Mouse (Mus musculus) erythroblast, embryonic 14.5 days (primary cell): ENCODE results near the gene Dlst. TPM values are rescaled to one million over a fixed set of nuclear protein-coding genes. Genes with fewer than 3 reads are reported as not detected.

Experiments used
- H3K27me3 ChIP-seq: 2 replicates; pipeline ENCODE4 v1.6.1; 2012; ENCODE audit warnings: inconsistent platforms; ENCODE audit not compliant: control insufficient read depth
- H3K36me3 ChIP-seq: 2 replicates; pipeline ENCODE4 v1.6.1; 2012; ENCODE audit warnings: mild to moderate bottlenecking, inconsistent platforms; ENCODE audit not compliant: control insufficient read depth
- H3K4me1 ChIP-seq: 2 replicates; pipeline ENCODE4 v1.6.1; 2012; ENCODE audit warnings: inconsistent platforms; ENCODE audit not compliant: control insufficient read depth
- H3K4me3 ChIP-seq: replicated peaks from 2 replicates; pipeline ENCODE3; 2012; ENCODE audit warnings: moderate library complexity, mild to moderate bottlenecking, inconsistent platforms
- H3K9me3 ChIP-seq: 2 replicates; pipeline ENCODE4 v1.6.1; 2012; ENCODE audit warnings: low read length, inconsistent platforms, mixed read lengths; ENCODE audit not compliant: control insufficient read depth
- GATA1 ChIP-seq: IDR thresholded peaks from 2 replicates; pipeline ENCODE4 v1.6.1; 2012; ENCODE audit warnings: low read length, inconsistent platforms, mixed read lengths
- TAL1 ChIP-seq: IDR thresholded peaks from 3 replicates; pipeline ENCODE4 v1.6.1; 2012; ENCODE audit warnings: low read length, inconsistent platforms, mixed read lengths
- polyA plus RNA-seq: library from polyadenylated mRNA; stranded (reverse); fragments of >175 nt; gene quantifications from 2 replicates; pipeline ENCODE4 v1.2.3, GENCODE M21; 2012

The Dlst gene
- polyA plus RNA-seq, 1 experiment = 55.1 TPM

GRCm38 (mm10) chr12:85095146-85095545 is 15.5 kb upstream of the Dlst start:
- H3K4me3 ChIP-seq = no peak overlapping the region
- no peaks in the 10 kb centered on the region; the same call in none of the 2 replicates for H3K36me3 ChIP-seq
- H3K9me3 ChIP-seq = no peaks in the 10 kb centered on the region
- peaks cover 27% of the 10 kb centered on the region for H3K4me1 ChIP-seq
- TF ChIP-seq TAL1 (no peak), GATA1 (no peak)
- H3K27me3 ChIP-seq = no peaks in the 10 kb centered on the region

GRCm38 (mm10) chr12:85095859-85096258 is 14.8 kb upstream of the Dlst start:
- no peak overlapping the region for H3K4me3 ChIP-seq
- H3K4me1 ChIP-seq = peaks cover 20% of the 10 kb centered on the region
- no peaks in the 10 kb centered on the region for H3K27me3 ChIP-seq
- H3K36me3 ChIP-seq = no peaks in the 10 kb centered on the region; the same call in none of the 2 replicates
- TF ChIP-seq TAL1 = no peak
- no peaks in the 10 kb centered on the region for H3K9me3 ChIP-seq

- Histone ChIP-seq H3K4me3 (no peak overlapping the region), H3K36me3 (peaks cover 7% of the 10 kb centered on the region), H3K4me1 (peaks cover 2% of the 10 kb centered on the region), H3K9me3 (no peaks in the 10 kb centered on the region), H3K27me3 (no peaks in the 10 kb centered on the region)
- TF ChIP-seq GATA1 = no peak
Measured at GRCm38 (mm10) chr12:85101001-85101400, 9.6 kb upstream of the Dlst start.

- Histone ChIP-seq H3K4me1 (peaks cover 7% of the 10 kb centered on the region), H3K4me3 (no peak overlapping the region), H3K27me3 (no peaks in the 10 kb centered on the region), H3K9me3 (no peaks in the 10 kb centered on the region), H3K36me3 (peaks cover 9% of the 10 kb centered on the region)
- no peak for TF ChIP-seq TAL1
- TF ChIP-seq GATA1 = no peak
Measured at GRCm38 (mm10) chr12:85101521-85102106, 9.0 kb upstream of the Dlst start.

DNA sequence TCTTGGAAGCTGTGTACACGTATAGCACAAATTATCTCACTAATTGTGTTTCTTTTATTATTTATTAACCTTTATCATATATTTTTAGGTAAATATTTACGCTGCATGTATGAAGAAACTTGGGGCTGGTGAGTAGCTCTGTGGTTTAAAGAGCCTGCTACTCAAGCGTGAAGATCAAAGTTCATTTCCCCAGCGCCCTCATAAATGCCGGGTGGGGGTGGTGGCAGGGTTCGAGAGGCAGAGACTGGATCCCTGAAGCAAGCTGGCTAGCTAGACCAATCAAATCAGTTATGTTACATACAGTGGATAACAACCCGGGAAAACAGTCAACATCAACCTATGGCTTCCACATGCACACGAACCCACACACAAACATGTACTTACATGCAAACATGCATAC is 7.5 kb upstream of the Dlst start:
- TF ChIP-seq GATA1 = no peak
- TF ChIP-seq TAL1 = no peak
- no peaks in the 10 kb centered on the region for H3K27me3 ChIP-seq
- no peak overlapping the region for H3K4me3 ChIP-seq
- peaks cover 9% of the 10 kb centered on the region for H3K36me3 ChIP-seq
- no peaks in the 10 kb centered on the region for H3K9me3 ChIP-seq
- H3K4me1 ChIP-seq = peaks cover 6% of the 10 kb centered on the region

DNA sequence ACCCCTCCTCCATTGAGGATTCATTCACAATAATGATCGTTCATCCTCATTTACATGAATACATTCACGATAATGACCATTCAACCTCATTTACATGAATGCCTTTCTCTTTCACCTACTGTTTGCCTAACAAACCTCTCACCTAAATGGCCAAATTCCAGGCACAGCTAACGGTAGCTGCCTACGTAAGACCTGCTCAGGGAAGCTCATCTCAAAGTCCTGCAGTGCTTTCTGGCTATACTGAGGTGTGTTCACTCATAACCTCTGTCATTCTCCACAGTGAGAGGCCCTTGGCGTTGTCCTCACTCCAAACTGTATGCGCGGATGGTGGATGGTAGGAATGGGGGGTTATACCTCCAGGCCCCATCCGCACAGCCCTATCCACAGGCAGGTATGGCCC is 5.8 kb upstream of the Dlst start:
- Histone ChIP-seq H3K4me1 (peaks cover 15% of the 10 kb centered on the region), H3K4me3 (no peak overlapping the region), H3K36me3 (peaks cover 9% of the 10 kb centered on the region), H3K9me3 (no peaks in the 10 kb centered on the region), H3K27me3 (no peaks in the 10 kb centered on the region)
- no peak for TF ChIP-seq GATA1
- no peak for TF ChIP-seq TAL1

GRCm38 (mm10) chr12:85106292-85106691 is 4.3 kb upstream of the Dlst start:
- Histone ChIP-seq H3K4me1 (peaks cover 21% of the 10 kb centered on the region), H3K4me3 (no peak overlapping the region), H3K27me3 (no peaks in the 10 kb centered on the region), H3K9me3 (no peaks in the 10 kb centered on the region), H3K36me3 (peaks cover 9% of the 10 kb centered on the region)
- TF ChIP-seq TAL1 (no peak), GATA1 (no peak)

DNA sequence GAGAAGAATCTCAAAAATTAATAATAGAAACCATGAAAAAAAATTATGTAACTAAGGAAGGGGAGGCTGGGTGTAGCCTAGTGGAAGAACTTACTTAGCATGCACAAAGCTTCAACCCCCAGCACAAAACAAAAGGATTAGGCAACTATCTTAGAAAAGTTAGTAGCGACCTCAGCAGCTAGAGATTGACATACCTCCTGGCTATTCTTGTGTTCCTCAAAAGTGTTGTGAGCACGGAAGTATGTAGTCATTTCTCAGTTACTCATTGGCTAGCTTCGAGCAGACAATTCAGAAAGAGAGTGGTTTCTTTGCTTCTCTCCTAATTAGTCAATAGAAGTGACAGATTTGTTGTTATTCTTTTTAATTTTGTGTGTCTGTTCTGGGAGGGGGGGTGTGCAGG is 2.0 kb upstream of the Dlst start:
- H3K36me3 ChIP-seq = peaks cover 23% of the 10 kb centered on the region
- no peaks in the 10 kb centered on the region for H3K9me3 ChIP-seq
- H3K4me1 ChIP-seq = peaks cover 45% of the 10 kb centered on the region
- no peaks in the 10 kb centered on the region for H3K27me3 ChIP-seq
- TF ChIP-seq TAL1 (no peak), GATA1 (no peak)
- no peak overlapping the region for H3K4me3 ChIP-seq

DNA sequence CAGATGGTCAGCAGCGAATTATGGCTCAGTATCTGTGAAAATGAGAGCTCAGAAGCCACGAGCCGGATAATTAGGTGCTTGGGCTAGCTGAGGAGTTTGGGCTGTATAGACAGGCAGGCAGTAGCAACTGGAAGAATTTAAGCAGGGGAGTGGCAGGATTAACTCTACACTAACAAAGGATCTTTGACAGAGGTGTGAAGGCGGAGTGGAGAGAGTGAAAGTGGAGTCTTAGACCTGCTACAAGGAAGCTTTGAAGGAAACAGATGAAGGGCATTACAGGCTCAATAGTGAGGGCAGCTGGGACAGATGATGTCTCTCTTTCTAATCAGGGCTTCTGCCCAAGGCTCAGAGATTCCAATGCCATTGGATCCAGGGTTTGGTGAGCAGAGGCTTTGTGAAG is 1.2 kb upstream of the Dlst start:
- no peaks in the 10 kb centered on the region for H3K27me3 ChIP-seq
- no peaks in the 10 kb centered on the region for H3K9me3 ChIP-seq
- H3K4me3 ChIP-seq = peak overlapping the region; percentile 92
- peaks cover 50% of the 10 kb centered on the region for H3K4me1 ChIP-seq
- TF ChIP-seq TAL1 (no peak), GATA1 (no peak)
- H3K36me3 ChIP-seq = peaks cover 25% of the 10 kb centered on the region
